Mouse (Mus musculus): ENCODE results near the gene 1700003F12Rik. TPM values are rescaled to one million over a fixed set of nuclear protein-coding genes. Genes with fewer than 3 reads are reported as not detected.
A peak's percentile ranks its signal among the peaks of the same experiment; 100 is the strongest.

1700003F12Rik gene
- 1 to 10 TPM in 1 of 2 experiments, under 1 TPM in 1; 0.49 to 1.2 TPM for total RNA-seq (2021)

GRCm38 (mm10) chr2:154546711-154547110 lies at the start of gene 1700003F12Rik:
Gene 1700003F12Rik (plus strand): TSS chr2:154547085.
- intact Hi-C loops (cut with DNase I), result no loop called here
- DNase-seq (ENCODE audit: low spot score in 2 of 2), result no peak

GRCm38 (mm10) chr2:154498571-154498970 lies 48.3 kb upstream of the 1700003F12Rik start:
- intact Hi-C loops (cut with DNase I), result no loop called here

GRCm38 (mm10) chr2:154499717-154500247 lies 47.1 kb upstream of the 1700003F12Rik start:
- intact Hi-C loops (cut with DNase I), result no loop called here
- no peak for DNase-seq (ENCODE audit: low spot score in 2 of 2)

More at GRCm38 (mm10) chr2:154498571-154498970, 48.3 kb upstream of the 1700003F12Rik start:
- no peak for DNase-seq (ENCODE audit: low spot score in 2 of 2)

GRCm38 (mm10) chr2:154500758-154501157 lies 46.1 kb upstream of the 1700003F12Rik start:
- intact Hi-C loops (cut with DNase I), result no loop called here
- DNase-seq (ENCODE audit: low spot score in 2 of 2), result no peak

GRCm38 (mm10) chr2:154507076-154507475 lies 39.8 kb upstream of the 1700003F12Rik start:
- intact Hi-C loops (cut with DNase I), result no loop called here
- DNase-seq (ENCODE audit: low spot score in 2 of 2), result no peak

GRCm38 (mm10) chr2:154507566-154508283 lies 39.2 kb upstream of the 1700003F12Rik start:
- intact Hi-C loops (cut with DNase I), result loop anchor here (2.0 kb wide), 1 partner anchor 75 kb away; no protein-coding TSS in a partner anchor

GRCm38 (mm10) chr2:154508450-154508849 lies 38.4 kb upstream of the 1700003F12Rik start:
- intact Hi-C loops (cut with DNase I), result loop anchor here (2.0 kb wide), 1 partner anchor 76 kb away; no protein-coding TSS in a partner anchor
- DNase-seq (ENCODE audit: low spot score in 2 of 2), result no peak

More at GRCm38 (mm10) chr2:154507566-154508283, 39.2 kb upstream of the 1700003F12Rik start:
- peak in 1 of 2 experiments; percentile 31 for DNase-seq (ENCODE audit: low spot score in 2 of 2)

GRCm38 (mm10) chr2:154510141-154510540 lies 36.7 kb upstream of the 1700003F12Rik start:
- DNase-seq (ENCODE audit: low spot score in 2 of 2), result no peak
- intact Hi-C loops (cut with DNase I), result no loop called here

- no peak for DNase-seq (ENCODE audit: low spot score in 2 of 2)
- intact Hi-C loops (cut with DNase I), result no loop called here
Observed at GRCm38 (mm10) chr2:154516944-154517343, 29.9 kb upstream of the 1700003F12Rik start.

GRCm38 (mm10) chr2:154517424-154517823 lies 29.5 kb upstream of the 1700003F12Rik start:
- intact Hi-C loops (cut with DNase I), result no loop called here
- no peak for DNase-seq (ENCODE audit: low spot score in 2 of 2)

- no peak for DNase-seq (ENCODE audit: low spot score in 2 of 2)
- intact Hi-C loops (cut with DNase I), result no loop called here
Observed at GRCm38 (mm10) chr2:154521449-154521848, 25.4 kb upstream of the 1700003F12Rik start.

GRCm38 (mm10) chr2:154522334-154522733 lies 24.6 kb upstream of the 1700003F12Rik start:
- DNase-seq (ENCODE audit: low spot score in 2 of 2), result no peak
- intact Hi-C loops (cut with DNase I), result no loop called here

GRCm38 (mm10) chr2:154525285-154525684 lies 21.6 kb upstream of the 1700003F12Rik start:
- no peak for DNase-seq (ENCODE audit: low spot score in 2 of 2)
- intact Hi-C loops (cut with DNase I), result no loop called here

GRCm38 (mm10) chr2:154526531-154526930 lies 20.4 kb upstream of the 1700003F12Rik start:
- DNase-seq (ENCODE audit: low spot score in 2 of 2), result no peak

GRCm38 (mm10) chr2:154532888-154533287 lies 14.0 kb upstream of the 1700003F12Rik start:
- intact Hi-C loops (cut with DNase I), result loop anchor here (10.0 kb wide), 1 partner anchor 58 kb away; no protein-coding TSS in a partner anchor
- no peak for DNase-seq (ENCODE audit: low spot score in 2 of 2)

More at GRCm38 (mm10) chr2:154526531-154526930, 20.4 kb upstream of the 1700003F12Rik start:
- intact Hi-C loops (cut with DNase I), result no loop called here

GRCm38 (mm10) chr2:154534704-154535270 lies 12.1 kb upstream of the 1700003F12Rik start:
- intact Hi-C loops (cut with DNase I), result loop anchor here (10.0 kb wide), 1 partner anchor 60 kb away; no protein-coding TSS in a partner anchor
- DNase-seq (ENCODE audit: low spot score in 2 of 2), result no peak

GRCm38 (mm10) chr2:154538310-154538709 lies 8.6 kb upstream of the 1700003F12Rik start:
- intact Hi-C loops (cut with DNase I), result loop anchor here (10.0 kb wide), 1 partner anchor 64 kb away; no protein-coding TSS in a partner anchor
- DNase-seq (ENCODE audit: low spot score in 2 of 2), result peak; percentile 68 to 71

- intact Hi-C loops (cut with DNase I), result loop anchor here (1.0 to 10.0 kb wide), 2 partner anchors 64 to 121 kb away; no protein-coding TSS in a partner anchor
- DNase-seq (ENCODE audit: low spot score in 2 of 2), result no peak
Observed at GRCm38 (mm10) chr2:154538710-154539109, 8.2 kb upstream of the 1700003F12Rik start.

GRCm38 (mm10) chr2:154539720-154540119 lies 7.2 kb upstream of the 1700003F12Rik start:
- DNase-seq (ENCODE audit: low spot score in 2 of 2), result no peak
- intact Hi-C loops (cut with DNase I), result loop anchor here (1.0 to 10.0 kb wide), 2 partner anchors 65 to 122 kb away; no protein-coding TSS in a partner anchor

- intact Hi-C loops (cut with DNase I), result no loop called here
- no peak for DNase-seq (ENCODE audit: low spot score in 2 of 2)
Observed at GRCm38 (mm10) chr2:154541630-154542029, 5.3 kb upstream of the 1700003F12Rik start.
